Mouse (Mus musculus): ENCODE results near the gene Ap4b1.

DNA sequence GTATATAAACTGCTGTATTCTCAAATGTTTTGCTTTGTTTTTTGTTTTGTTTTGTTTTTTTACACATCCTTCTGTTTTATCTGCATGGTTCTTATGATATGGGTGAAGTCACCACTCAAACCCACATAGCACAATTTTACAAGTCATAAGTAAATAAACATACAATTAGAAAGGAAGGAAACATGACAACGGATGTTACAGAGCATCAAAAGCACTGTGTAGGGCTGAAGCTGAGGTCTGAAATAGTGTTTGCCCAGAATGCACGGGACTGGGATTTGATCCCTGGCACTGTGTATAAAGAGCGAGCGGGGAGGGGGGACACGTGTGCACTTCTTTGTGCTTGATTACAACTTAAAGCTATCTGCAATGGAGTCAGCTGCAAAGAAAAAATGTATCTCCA lies 28.5 kb upstream of the Ap4b1 start:
- no peak for TF ChIP-seq POLR2A (IDR thresholded peaks at IDR 0.05; ENCODE audit: extremely low read depth, insufficient read depth, low read length)
- no peak for TF ChIP-seq CTCF (IDR thresholded peaks at IDR 0.05; ENCODE audit: low read depth, low read length)

Data from liver, adult 2 months (tissue).